12 mouse cellular contexts compared by ENCODE assay signal in the genomic region with DNA sequence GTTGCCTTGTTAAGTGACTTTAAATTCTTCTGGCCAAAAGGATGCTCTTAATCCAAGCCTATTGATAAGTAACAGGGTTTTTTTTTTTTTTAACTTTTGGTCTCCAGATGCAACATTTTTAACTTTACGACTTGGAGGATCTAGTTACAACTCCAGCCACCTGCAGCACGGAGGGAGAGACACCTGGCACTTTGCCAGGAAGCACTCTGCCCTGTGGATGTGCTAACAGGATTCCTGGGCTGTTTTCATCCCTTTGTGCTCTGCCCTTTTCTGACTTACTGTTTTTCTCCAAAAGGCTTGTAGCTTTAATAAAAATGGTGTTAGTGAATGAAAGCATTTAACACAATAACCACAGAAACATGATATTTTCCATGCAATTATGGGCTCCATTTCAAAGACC.
A peak's percentile ranks its signal among the peaks of the same experiment; 100 is the strongest.
DNase-seq lines count a peak whose midpoint lies in the region; ATAC-seq and TF ChIP-seq lines count a peak whose summit lies in the region.
"Had no signal": no experiment of that assay in that cellular context is flagged by ENCODE, and none has a peak within 500 bp of the region (broad histone marks: within the 10 kb centered on the region; RNA-seq: fewer than 3 reads in every experiment).

No protein-coding gene starts in this region.

- 4% methylated on average over 2 of the region's 2 CpGs for WGBS in heart, adult 2 months

- TF ChIP-seq EP300 in heart, adult 2 months (IDR thresholded peaks at IDR 0.05; ENCODE audit: insufficient read depth, low read depth, low read length): no peak

- intact Hi-C loops in heart, adult 2 months (cut with DNase I): no loop called here

- H3K9ac ChIP-seq in heart, adult 2 months (ENCODE audit: low read depth, low read length): no peak overlapping the region
- H3K9ac ChIP-seq: forebrain, embryonic 13.5 days; intestine, embryonic 15.5 days had no signal

- no peak for TF ChIP-seq CTCF in heart, adult 2 months (IDR thresholded peaks at IDR 0.05)

- peak; percentile 16 for DNase-seq in adrenal gland, postnatal 14 days
- DNase-seq in adrenal gland, adult 8-10 months: no peak
- DNase-seq in heart, postnatal 4 days: peak; percentile 15
- no peak for DNase-seq in heart, adult 2 months
- peak; percentile 9 for DNase-seq in urinary bladder, postnatal 25 days (ENCODE audit: low spot score)
- DNase-seq in urinary bladder, adult 2 months (ENCODE audit: low spot score): no peak
- no peak for DNase-seq in layer of hippocampus, adult 18-20 months (ENCODE audit: low spot score in 2 of 2)
- DNase-seq: lung, postnatal 10 days; thymus, postnatal 14 days had no signal

- H3K36me3 ChIP-seq in heart, adult 2 months (ENCODE audit: control insufficient read depth, insufficient read depth, low read length): no peaks in the 10 kb centered on the region
- H3K36me3 ChIP-seq: intestine, embryonic 15.5 days had no signal

- no peak for ATAC-seq in activated CD4-positive, CD25-positive, alpha-beta regulatory T cell, adult 4 months
- ATAC-seq: forebrain, embryonic 13.5 days; intestine, embryonic 15.5 days had no signal

- no peak overlapping the region for H3K27ac ChIP-seq in heart, adult 2 months
- H3K27ac ChIP-seq: forebrain, embryonic 13.5 days; intestine, embryonic 15.5 days had no signal

- no peak for TF ChIP-seq POLR2A in heart, adult 2 months (IDR thresholded peaks at IDR 0.05; ENCODE audit: insufficient read depth, low read depth, low read length)

- no peak overlapping the region for H3K4me3 ChIP-seq in heart, adult 2 months
- H3K4me3 ChIP-seq: forebrain, embryonic 13.5 days; intestine, embryonic 15.5 days had no signal

- H3K27me3 ChIP-seq in heart, adult 2 months (ENCODE audit: control insufficient read depth, insufficient read depth, low read length): no peaks in the 10 kb centered on the region
- H3K27me3 ChIP-seq: intestine, embryonic 15.5 days had no signal

- no peaks in the 10 kb centered on the region for H3K79me2 ChIP-seq in heart, adult 2 months (replicated peaks; ENCODE audit: control insufficient read depth, insufficient read depth, low read length)

- H3K4me1 ChIP-seq in heart, adult 2 months (ENCODE audit: control insufficient read depth, insufficient read depth, low read length): no peaks in the 10 kb centered on the region
- H3K4me1 ChIP-seq: intestine, embryonic 15.5 days had no signal

Comparison
In these comparisons a context has a peak if more than half of its experiments do, and no peak if none do; other contexts are left out.
1. DNase-seq: peak in adrenal gland, postnatal 14 days (single experiment), heart, postnatal 4 days (single experiment) and urinary bladder, postnatal 25 days (single experiment); none in adrenal gland, adult 8-10 months (single experiment), heart, adult 2 months (0 of 2), urinary bladder, adult 2 months (single experiment) and layer of hippocampus, adult 18-20 months (0 of 2).